Mouse (Mus musculus): ENCODE measurements around the gene Abca3. TPM values are rescaled to one million over a fixed set of nuclear protein-coding genes. Genes with fewer than 3 reads are reported as not detected.

The Abca3 gene
- total and polyA plus RNA-seq, 2 experiments from 2014 or later, result 4.4 to 14.8 TPM

GRCm38 (mm10) chr17:24353960-24354359 is 2.2 kb downstream of the Abca3 start:
- Histone ChIP-seq H3K9me3 (replicated peaks; ENCODE audit: control insufficient read depth, low read length) (no peaks in the 10 kb centered on the region), H3K4me1 (ENCODE audit: control insufficient read depth, insufficient read depth) (peaks cover 7% of the 10 kb centered on the region; the same call in 1 of the 2 replicates), H3K27ac (ENCODE audit: low read depth) (no peak overlapping the region), H3K36me3 (replicated peaks; ENCODE audit: control insufficient read depth, insufficient read depth, low read length) (no peaks in the 10 kb centered on the region), H3K4me3 (ENCODE audit: low read depth, low read length) (no peak overlapping the region), H3K27me3 (ENCODE audit: control insufficient read depth, insufficient read depth, low read length) (peaks cover 18% of the 10 kb centered on the region), H3K9ac (replicated peaks; ENCODE audit: low read depth, low read length) (no peak overlapping the region), H3K4me2 (ENCODE audit: low read depth, low read length) (no peak overlapping the region)
- no peak for TF ChIP-seq CTCF (IDR thresholded peaks at IDR 0.05; ENCODE audit: low read depth)
- no peak for TF ChIP-seq EP300 (IDR thresholded peaks at IDR 0.05; ENCODE audit: low read depth)
- 83% methylated on average over 3 of the region's 3 CpGs for WGBS
- DNase-seq (ENCODE audit: low spot score) (no peak), ATAC-seq (ENCODE audit: insufficient read depth, low read depth) (no peak)

GRCm38 (mm10) chr17:24355284-24355683 is 3.5 kb downstream of the Abca3 start:
- WGBS, result 83% methylated on average over 8 of the region's 8 CpGs
- Histone ChIP-seq H3K27ac (ENCODE audit: low read depth) (no peak overlapping the region), H3K27me3 (ENCODE audit: control insufficient read depth, insufficient read depth, low read length) (peaks cover 9% of the 10 kb centered on the region), H3K9me3 (replicated peaks; ENCODE audit: control insufficient read depth, low read length) (no peaks in the 10 kb centered on the region), H3K36me3 (replicated peaks; ENCODE audit: control insufficient read depth, insufficient read depth, low read length) (no peaks in the 10 kb centered on the region), H3K9ac (replicated peaks; ENCODE audit: low read depth, low read length) (no peak overlapping the region), H3K4me3 (ENCODE audit: low read depth, low read length) (no peak overlapping the region), H3K4me1 (ENCODE audit: control insufficient read depth, insufficient read depth) (peaks cover 7% of the 10 kb centered on the region; the same call in 1 of the 2 replicates), H3K4me2 (ENCODE audit: low read depth, low read length) (no peak overlapping the region)
- ATAC-seq (ENCODE audit: insufficient read depth, low read depth) (no peak), DNase-seq (ENCODE audit: low spot score) (no peak)
- TF ChIP-seq EP300 (IDR thresholded peaks at IDR 0.05; ENCODE audit: low read depth) (no peak), CTCF (IDR thresholded peaks at IDR 0.05; ENCODE audit: low read depth) (no peak)

- ATAC-seq (ENCODE audit: insufficient read depth, low read depth) (no peak), DNase-seq (ENCODE audit: low spot score) (no peak)
- no peak overlapping the region for H3K27ac ChIP-seq (ENCODE audit: low read depth)
- no peaks in the 10 kb centered on the region for H3K36me3 ChIP-seq (replicated peaks; ENCODE audit: control insufficient read depth, insufficient read depth, low read length)
- no peaks in the 10 kb centered on the region for H3K27me3 ChIP-seq (ENCODE audit: control insufficient read depth, insufficient read depth, low read length)
- H3K4me1 ChIP-seq (ENCODE audit: control insufficient read depth, insufficient read depth), result no peaks in the 10 kb centered on the region
- TF ChIP-seq CTCF (IDR thresholded peaks at IDR 0.05; ENCODE audit: low read depth) (no peak), EP300 (IDR thresholded peaks at IDR 0.05; ENCODE audit: low read depth) (no peak)
- 62% methylated on average over 8 of the region's 8 CpGs for WGBS
- no peak overlapping the region for H3K4me2 ChIP-seq (ENCODE audit: low read depth, low read length)
- no peak overlapping the region for H3K4me3 ChIP-seq (ENCODE audit: low read depth, low read length)
- H3K9ac ChIP-seq (replicated peaks; ENCODE audit: low read depth, low read length), result no peak overlapping the region
- H3K9me3 ChIP-seq (replicated peaks; ENCODE audit: control insufficient read depth, low read length), result no peaks in the 10 kb centered on the region
Measured at GRCm38 (mm10) chr17:24359006-24359405, 7.3 kb downstream of the Abca3 start.

GRCm38 (mm10) chr17:24359903-24360302 is 8.2 kb downstream of the Abca3 start:
- Histone ChIP-seq H3K27me3 (ENCODE audit: control insufficient read depth, insufficient read depth, low read length) (no peaks in the 10 kb centered on the region), H3K4me3 (ENCODE audit: low read depth, low read length) (no peak overlapping the region), H3K27ac (ENCODE audit: low read depth) (no peak overlapping the region), H3K4me1 (ENCODE audit: control insufficient read depth, insufficient read depth) (no peaks in the 10 kb centered on the region), H3K9ac (replicated peaks; ENCODE audit: low read depth, low read length) (no peak overlapping the region), H3K4me2 (ENCODE audit: low read depth, low read length) (no peak overlapping the region), H3K36me3 (replicated peaks; ENCODE audit: control insufficient read depth, insufficient read depth, low read length) (no peaks in the 10 kb centered on the region), H3K9me3 (replicated peaks; ENCODE audit: control insufficient read depth, low read length) (no peaks in the 10 kb centered on the region)
- DNase-seq (ENCODE audit: low spot score) (no peak), ATAC-seq (ENCODE audit: insufficient read depth, low read depth) (no peak)
- WGBS, result 48% methylated on average over 2 of the region's 2 CpGs
- no peak for TF ChIP-seq CTCF (IDR thresholded peaks at IDR 0.05; ENCODE audit: low read depth)
- no peak for TF ChIP-seq EP300 (IDR thresholded peaks at IDR 0.05; ENCODE audit: low read depth)

GRCm38 (mm10) chr17:24360841-24361240 is 9.1 kb downstream of the Abca3 start:
- H3K4me3 ChIP-seq (ENCODE audit: low read depth, low read length), result no peak overlapping the region
- H3K27ac ChIP-seq (ENCODE audit: low read depth), result no peak overlapping the region
- 84% methylated on average over 8 of the region's 8 CpGs for WGBS
- no peak overlapping the region for H3K4me2 ChIP-seq (ENCODE audit: low read depth, low read length)
- TF ChIP-seq EP300 (IDR thresholded peaks at IDR 0.05; ENCODE audit: low read depth) (no peak), CTCF (IDR thresholded peaks at IDR 0.05; ENCODE audit: low read depth) (no peak)
- no peaks in the 10 kb centered on the region for H3K4me1 ChIP-seq (ENCODE audit: control insufficient read depth, insufficient read depth)
- H3K9me3 ChIP-seq (replicated peaks; ENCODE audit: control insufficient read depth, low read length), result no peaks in the 10 kb centered on the region
- peaks cover under 1% of the 10 kb centered on the region; the same call in 1 of the 2 replicates for H3K36me3 ChIP-seq (replicated peaks; ENCODE audit: control insufficient read depth, insufficient read depth, low read length)
- no peaks in the 10 kb centered on the region for H3K27me3 ChIP-seq (ENCODE audit: control insufficient read depth, insufficient read depth, low read length)
- DNase-seq (ENCODE audit: low spot score), result no peak
- no peak for ATAC-seq (ENCODE audit: insufficient read depth, low read depth)
- H3K9ac ChIP-seq (replicated peaks; ENCODE audit: low read depth, low read length), result no peak overlapping the region

GRCm38 (mm10) chr17:24361291-24361690 is 9.5 kb downstream of the Abca3 start:
- no peak for DNase-seq (ENCODE audit: low spot score)
- H3K27ac ChIP-seq (ENCODE audit: low read depth), result no peak overlapping the region
- H3K4me1 ChIP-seq (ENCODE audit: control insufficient read depth, insufficient read depth), result no peaks in the 10 kb centered on the region
- no peak overlapping the region for H3K4me3 ChIP-seq (ENCODE audit: low read depth, low read length)
- no peaks in the 10 kb centered on the region for H3K9me3 ChIP-seq (replicated peaks; ENCODE audit: control insufficient read depth, low read length)
- peaks cover 5% of the 10 kb centered on the region; the same call in 1 of the 2 replicates for H3K36me3 ChIP-seq (replicated peaks; ENCODE audit: control insufficient read depth, insufficient read depth, low read length)
- no peak overlapping the region for H3K9ac ChIP-seq (replicated peaks; ENCODE audit: low read depth, low read length)
- H3K4me2 ChIP-seq (ENCODE audit: low read depth, low read length), result no peak overlapping the region
- TF ChIP-seq CTCF (IDR thresholded peaks at IDR 0.05; ENCODE audit: low read depth), result no peak
- no peak for TF ChIP-seq EP300 (IDR thresholded peaks at IDR 0.05; ENCODE audit: low read depth)
- H3K27me3 ChIP-seq (ENCODE audit: control insufficient read depth, insufficient read depth, low read length), result no peaks in the 10 kb centered on the region
- WGBS, result 77% methylated on average over 5 of the region's 5 CpGs
- no peak for ATAC-seq (ENCODE audit: insufficient read depth, low read depth)
